Mouse (Mus musculus) heart, embryonic 15.5 days (tissue): ENCODE measurements around the gene Enpp6. TPM values are rescaled to one million over a fixed set of nuclear protein-coding genes. Genes with fewer than 3 reads are reported as not detected.
A peak's percentile ranks its signal among the peaks of the same experiment; 100 is the strongest.

Source experiments
- ATAC-seq: fragments of 200-750 bp; cut with Nextera tagmentation; replicated peaks from 2 replicates; pipeline ENCODE4 v1.8.0; 2017; ENCODE audit warnings: low read depth, moderate TSS enrichment; ENCODE audit not compliant: insufficient number of reproducible peaks, insufficient read depth, low FRiP score
- H3K27ac ChIP-seq: fragments of 300-500 bp; sonication (generic); 2 replicates; pipeline ENCODE4 v1.5.1; 2015; ENCODE audit warnings: mild to moderate bottlenecking, inconsistent platforms
- H3K27me3 ChIP-seq: fragments of 300-500 bp; sonication (generic); 2 replicates; pipeline ENCODE4 v1.6.1; 2015; ENCODE audit warnings: inconsistent platforms
- H3K36me3 ChIP-seq: fragments of 300-500 bp; sonication (generic); 2 replicates; pipeline ENCODE4 v1.6.1; 2015; ENCODE audit warnings: mild to moderate bottlenecking, inconsistent platforms
- H3K4me1 ChIP-seq: fragments of 300-500 bp; sonication (generic); replicated peaks from 2 replicates; pipeline ENCODE4 v1.6.1; 2015; ENCODE audit warnings: inconsistent platforms
- H3K4me2 ChIP-seq: fragments of 300-500 bp; sonication (generic); 2 replicates; pipeline ENCODE4 v1.6.1; 2015; ENCODE audit warnings: inconsistent platforms, mild to moderate bottlenecking, moderate library complexity
- H3K4me3 ChIP-seq: fragments of 300-500 bp; sonication (generic); 2 replicates; pipeline ENCODE4 v1.5.1; 2015; ENCODE audit warnings: mild to moderate bottlenecking, inconsistent platforms
- H3K9ac ChIP-seq: fragments of 300-500 bp; sonication (generic); 2 replicates; pipeline ENCODE4 v1.6.1; 2015; ENCODE audit warnings: mild to moderate bottlenecking, inconsistent platforms
- H3K9me3 ChIP-seq: fragments of 300-500 bp; sonication (generic); replicated peaks from 2 replicates; pipeline ENCODE4 v1.6.1; 2016; ENCODE audit warnings: inconsistent platforms
- WGBS: fragments of 180-500 bp; shearing (Covaris S2); methylation state at CpG from one replicate; pipeline ENCODE4 v1.1.7; 2015; ENCODE audit warnings: mixed read lengths; 5-methylcytosine and 5-hydroxymethylcytosine counted together
- polyA plus RNA-seq: library from polyadenylated mRNA; unstranded; fragments of >200 nt; fragmentation: Nextera tagmentation; extraction: Ambion mirVana; gene quantifications from 2 replicates; pipeline ENCODE4 v1.2.1, GENCODE M21; 2015

The Enpp6 gene
- polyA plus RNA-seq, 1 experiment from 2014 or later: 2.7 TPM

- no peak for ATAC-seq
- Histone ChIP-seq H3K36me3 (no peaks in the 10 kb centered on the region), H3K4me1 (no peaks in the 10 kb centered on the region), H3K27ac (no peak overlapping the region), H3K27me3 (no peaks in the 10 kb centered on the region), H3K9me3 (no peaks in the 10 kb centered on the region), H3K4me2 (no peak overlapping the region), H3K9ac (no peak overlapping the region), H3K4me3 (no peak overlapping the region)
- 75% methylated on average over 3 of the region's 3 CpGs for WGBS
Observed at GRCm38 (mm10) chr8:47069634-47070033, 82.9 kb downstream of the Enpp6 start.

- ATAC-seq: no peak
- Histone ChIP-seq H3K27ac (no peak overlapping the region), H3K9me3 (no peaks in the 10 kb centered on the region), H3K36me3 (no peaks in the 10 kb centered on the region), H3K4me3 (no peak overlapping the region), H3K9ac (no peak overlapping the region), H3K4me1 (no peaks in the 10 kb centered on the region), H3K4me2 (no peak overlapping the region), H3K27me3 (no peaks in the 10 kb centered on the region)
- whole genome bisulfite sequencing: 71% methylated on average over 5 of the region's 5 CpGs
Observed at GRCm38 (mm10) chr8:47072001-47072400, 85.3 kb downstream of the Enpp6 start.

- Histone ChIP-seq H3K4me1 (no peaks in the 10 kb centered on the region), H3K36me3 (no peaks in the 10 kb centered on the region), H3K4me3 (no peak overlapping the region), H3K4me2 (no peak overlapping the region), H3K27ac (no peak overlapping the region), H3K27me3 (no peaks in the 10 kb centered on the region), H3K9me3 (no peaks in the 10 kb centered on the region), H3K9ac (no peak overlapping the region)
- 77% methylated on average over 6 of the region's 6 CpGs for WGBS
- no peak for ATAC-seq
Observed at GRCm38 (mm10) chr8:47075941-47076555, 89.4 kb downstream of the Enpp6 start.

GRCm38 (mm10) chr8:47080037-47080436 is 93.3 kb downstream of the Enpp6 start:
- Histone ChIP-seq H3K27ac (no peak overlapping the region), H3K4me2 (no peak overlapping the region), H3K27me3 (no peaks in the 10 kb centered on the region), H3K9me3 (no peaks in the 10 kb centered on the region), H3K9ac (no peak overlapping the region), H3K4me3 (no peak overlapping the region), H3K36me3 (no peaks in the 10 kb centered on the region), H3K4me1 (0 out of 2 replicates have a peak, but pooled peaks cover 3% of the 10 kb centered on the region)
- no peak for ATAC-seq
- 70% methylated on average over 4 of the region's 4 CpGs for WGBS

GRCm38 (mm10) chr8:47082201-47083027 is 95.7 kb downstream of the Enpp6 start:
- Histone ChIP-seq H3K36me3 (no peaks in the 10 kb centered on the region), H3K4me3 (no peak overlapping the region), H3K4me2 (peak overlapping the region; percentile 36), H3K27me3 (no peaks in the 10 kb centered on the region), H3K9ac (no peak overlapping the region), H3K9me3 (no peaks in the 10 kb centered on the region), H3K4me1 (0 out of 2 replicates have a peak, but pooled peaks cover 3% of the 10 kb centered on the region), H3K27ac (no peak overlapping the region)
- ATAC-seq: no peak
- 66% methylated on average over 22 of the region's 22 CpGs for WGBS

GRCm38 (mm10) chr8:47090021-47090420 is 103.3 kb downstream of the Enpp6 start:
- H3K4me3 ChIP-seq: no peak overlapping the region
- H3K9me3 ChIP-seq: no peaks in the 10 kb centered on the region
- H3K9ac ChIP-seq: no peak overlapping the region
- H3K4me1 ChIP-seq: no peaks in the 10 kb centered on the region
- no peaks in the 10 kb centered on the region for H3K27me3 ChIP-seq
- H3K27ac ChIP-seq: no peak overlapping the region
- H3K4me2 ChIP-seq: no peak overlapping the region
- no peak for ATAC-seq
- no peaks in the 10 kb centered on the region for H3K36me3 ChIP-seq
- WGBS: 65% methylated on average over 8 of the region's 8 CpGs

GRCm38 (mm10) chr8:47105617-47106016 is 118.9 kb downstream of the Enpp6 start:
- Histone ChIP-seq H3K27me3 (no peaks in the 10 kb centered on the region), H3K4me1 (no peaks in the 10 kb centered on the region), H3K9ac (no peak overlapping the region), H3K4me3 (no peak overlapping the region), H3K4me2 (no peak overlapping the region), H3K9me3 (no peaks in the 10 kb centered on the region), H3K36me3 (no peaks in the 10 kb centered on the region), H3K27ac (no peak overlapping the region)
- WGBS: 36% methylated on average over 2 of the region's 2 CpGs
- ATAC-seq: no peak

GRCm38 (mm10) chr8:47114133-47114796 is 127.6 kb downstream of the Enpp6 start:
- no peaks in the 10 kb centered on the region for H3K36me3 ChIP-seq
- H3K9ac ChIP-seq: no peak overlapping the region
- H3K27me3 ChIP-seq: no peaks in the 10 kb centered on the region
- H3K9me3 ChIP-seq: no peaks in the 10 kb centered on the region
- 69% methylated on average over 17 of the region's 17 CpGs for WGBS
- no peak for ATAC-seq
- no peak overlapping the region for H3K27ac ChIP-seq
- H3K4me2 ChIP-seq: no peak overlapping the region
- no peaks in the 10 kb centered on the region for H3K4me1 ChIP-seq
- no peak overlapping the region for H3K4me3 ChIP-seq

- Histone ChIP-seq H3K27me3 (no peaks in the 10 kb centered on the region), H3K9me3 (no peaks in the 10 kb centered on the region), H3K36me3 (no peaks in the 10 kb centered on the region), H3K27ac (no peak overlapping the region), H3K4me1 (no peaks in the 10 kb centered on the region), H3K9ac (no peak overlapping the region), H3K4me2 (no peak overlapping the region), H3K4me3 (no peak overlapping the region)
- 70% methylated on average over 4 of the region's 4 CpGs for WGBS
- ATAC-seq: no peak
Observed at GRCm38 (mm10) chr8:47117336-47117735, 130.6 kb downstream of the Enpp6 start.

- Histone ChIP-seq H3K4me2 (no peak overlapping the region), H3K9ac (no peak overlapping the region), H3K36me3 (no peaks in the 10 kb centered on the region), H3K4me3 (no peak overlapping the region), H3K4me1 (no peaks in the 10 kb centered on the region), H3K27ac (no peak overlapping the region), H3K9me3 (no peaks in the 10 kb centered on the region), H3K27me3 (no peaks in the 10 kb centered on the region)
- ATAC-seq: no peak
- 60% methylated on average over 1 of the region's 1 CpGs for WGBS
Observed at GRCm38 (mm10) chr8:47119895-47120294, 133.2 kb downstream of the Enpp6 start.

GRCm38 (mm10) chr8:47128859-47129258 is 142.2 kb downstream of the Enpp6 start:
- no peaks in the 10 kb centered on the region for H3K9me3 ChIP-seq
- H3K27ac ChIP-seq: no peak overlapping the region
- 83% methylated on average over 1 of the region's 1 CpGs for WGBS
- H3K27me3 ChIP-seq: no peaks in the 10 kb centered on the region
- ATAC-seq: no peak
- H3K4me1 ChIP-seq: no peaks in the 10 kb centered on the region
- H3K4me2 ChIP-seq: no peak overlapping the region
- no peak overlapping the region for H3K4me3 ChIP-seq
- H3K9ac ChIP-seq: no peak overlapping the region
- H3K36me3 ChIP-seq: no peaks in the 10 kb centered on the region; the same call in 1 of the 2 replicates
